Mouse (Mus musculus) telencephalon, adult 2 months (tissue): ENCODE data around the gene Pacsin2.

ENCODE experiments used
- DNase-seq: peaks from one replicate; pipeline ENCODE4 v3.0.0-alpha.2; 2011; ENCODE audit warnings: low read depth, low spot score

Pacsin2 gene

GRCm38 (mm10) chr15:83332373-83332772, 132.0 kb downstream of the Pacsin2 start:
- DNase-seq, result no peak

GRCm38 (mm10) chr15:83328952-83329351, 135.5 kb downstream of the Pacsin2 start:
- no peak for DNase-seq
